Mouse (Mus musculus) urinary bladder, adult 18-20 months (tissue): ENCODE results near the gene Tns3.

Source experiments
- DNase-seq, 2 experiments: peaks; one replicate each; pipeline ENCODE4 v3.0.0; 2022; ENCODE audit warnings: low spot score in 2 of 2, mixed read lengths in 2 of 2

Gene Tns3

GRCm38 (mm10) chr11:8479313-8479712, 185.0 kb downstream of the Tns3 start:
- DNase-seq, result no peak

GRCm38 (mm10) chr11:8473616-8474015, 190.7 kb downstream of the Tns3 start:
- no peak for DNase-seq

- no peak for DNase-seq
These were observed 191.9 kb downstream of the Tns3 start for GRCm38 (mm10) chr11:8472439-8472838.

DNA sequence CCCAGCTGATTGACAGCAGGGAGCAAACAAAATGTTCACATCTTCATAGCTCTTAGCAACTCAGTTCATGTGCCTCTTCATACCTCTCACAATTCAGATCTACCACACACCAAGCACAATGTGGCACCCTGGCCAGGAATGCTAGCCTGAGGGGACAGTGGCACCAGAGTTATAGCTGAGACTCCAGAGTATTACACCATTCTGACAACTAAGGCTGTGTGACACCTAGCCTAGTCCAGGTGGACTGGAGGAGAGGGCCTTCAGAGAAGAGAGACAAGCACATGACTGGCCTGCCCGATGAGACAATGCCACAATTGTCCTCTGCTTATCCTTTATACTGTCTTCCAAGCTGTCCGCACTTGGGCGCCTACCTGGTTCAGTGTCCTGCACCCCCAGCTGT, 192.8 kb downstream of the Tns3 start:
- DNase-seq, result no peak

- no peak for DNase-seq
These were observed 194.8 kb downstream of the Tns3 start for GRCm38 (mm10) chr11:8469537-8469936.

DNA sequence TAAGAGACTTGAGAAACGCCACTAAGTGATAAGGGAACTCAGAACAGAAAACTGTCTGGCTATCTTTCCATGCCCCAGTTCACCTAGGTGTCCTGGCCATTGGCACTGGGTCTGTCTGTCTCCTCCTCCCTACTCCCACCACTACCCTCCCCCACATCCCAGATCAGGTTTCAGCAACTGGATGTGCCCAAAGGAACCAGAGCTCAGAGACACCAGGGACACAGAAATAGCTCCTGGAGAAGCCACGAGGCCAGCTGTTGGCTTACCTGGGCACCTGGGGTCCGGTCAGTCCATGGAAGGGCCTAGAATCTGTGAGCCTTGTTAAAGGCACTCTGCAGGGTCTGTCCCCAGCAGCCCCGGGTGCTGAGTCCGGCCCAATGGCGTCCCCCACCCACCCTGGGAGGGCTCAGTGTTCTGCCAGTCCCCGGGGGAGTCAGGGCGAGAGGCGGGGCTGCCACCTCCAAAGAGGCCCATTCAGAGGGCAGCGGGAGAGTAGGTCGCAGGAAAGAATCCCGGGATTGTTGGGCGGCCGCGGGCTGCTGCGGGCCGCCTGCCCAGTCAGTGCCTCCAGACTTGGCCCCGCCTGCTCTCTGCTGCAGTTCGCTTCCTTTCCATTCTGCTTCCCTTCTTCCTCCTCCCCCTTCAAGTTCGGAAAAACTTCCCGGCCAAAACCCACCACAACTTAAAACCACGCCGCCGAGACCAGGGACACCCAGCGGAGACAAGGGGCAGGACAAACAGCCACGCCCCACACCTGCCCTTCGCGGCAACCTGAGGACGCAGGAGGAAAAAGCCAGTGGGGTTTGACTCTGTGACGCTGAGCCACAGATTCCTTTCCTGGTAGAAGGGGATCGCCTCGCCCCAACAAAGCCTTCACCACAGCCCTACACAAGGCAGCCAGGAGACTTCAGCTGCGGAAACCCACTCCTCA, 195.9 kb downstream of the Tns3 start:
- DNase-seq, result peak; percentile 47 to 60

DNA sequence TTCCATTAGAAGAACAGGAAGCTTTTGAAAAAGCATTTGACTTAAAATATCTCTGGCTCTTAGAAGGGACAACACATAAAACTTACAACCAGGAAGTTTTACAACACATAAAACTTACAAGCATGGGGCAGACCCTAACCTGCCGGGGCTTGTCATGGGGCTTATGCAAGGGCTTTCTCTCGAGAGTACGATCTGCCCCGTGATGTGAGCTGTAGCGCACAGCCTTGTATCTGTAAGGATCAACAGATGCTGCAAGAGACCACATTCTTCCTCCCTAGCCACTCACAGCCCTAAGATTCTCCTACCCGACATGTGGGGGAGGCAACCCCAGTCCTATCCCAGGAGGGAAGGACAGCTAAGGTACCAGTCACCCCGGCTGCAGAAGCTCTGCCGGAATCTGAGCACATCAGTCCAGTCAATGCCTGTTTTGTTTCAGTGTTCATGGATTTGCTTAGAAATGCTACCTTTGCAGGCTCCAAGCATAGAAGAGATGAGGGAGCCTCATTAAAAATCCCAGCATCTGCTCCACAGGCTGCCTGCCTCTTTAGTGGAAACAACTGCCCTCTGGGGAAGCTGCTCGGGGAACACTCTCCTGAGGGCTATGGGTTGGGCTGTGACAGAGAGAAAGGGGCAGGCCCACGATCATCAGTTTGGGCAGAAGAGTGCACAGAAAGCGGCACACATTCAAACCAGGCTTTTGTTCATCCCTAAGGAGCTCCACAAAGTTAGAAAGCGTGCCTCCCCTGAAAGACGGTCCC, 196.8 kb downstream of the Tns3 start:
- peak in 1 of 2 experiments; percentile 55 for DNase-seq

DNA sequence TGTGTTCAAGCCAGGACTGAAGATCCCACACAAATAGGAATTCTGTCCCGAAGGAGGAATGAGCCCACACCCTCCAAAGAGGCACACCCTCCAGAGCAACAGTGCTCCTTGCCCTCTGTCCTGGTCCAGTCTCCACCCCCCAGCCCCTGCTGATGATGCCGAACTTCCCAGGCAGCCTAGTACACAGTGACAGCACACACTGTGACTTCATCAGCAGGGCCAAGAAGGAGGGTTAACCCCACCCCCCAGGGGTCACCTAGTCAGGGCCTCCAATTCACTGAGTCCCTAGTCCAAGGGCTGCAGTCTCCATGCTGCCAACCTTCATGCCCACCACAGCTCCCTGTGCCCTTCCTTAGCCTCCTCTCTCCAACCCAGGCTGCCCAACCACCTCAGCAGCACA, 200.5 kb downstream of the Tns3 start:
- no peak for DNase-seq

- DNase-seq, result no peak
These were observed 201.4 kb downstream of the Tns3 start for GRCm38 (mm10) chr11:8462827-8463405.

GRCm38 (mm10) chr11:8460835-8461234, 203.5 kb downstream of the Tns3 start:
- no peak for DNase-seq

GRCm38 (mm10) chr11:8457951-8458350, 206.4 kb downstream of the Tns3 start:
- no peak for DNase-seq

- DNase-seq, result no peak
These were observed 207.6 kb downstream of the Tns3 start for GRCm38 (mm10) chr11:8456586-8457285.

GRCm38 (mm10) chr11:8455650-8456049, 208.7 kb downstream of the Tns3 start:
- DNase-seq, result no peak

DNA sequence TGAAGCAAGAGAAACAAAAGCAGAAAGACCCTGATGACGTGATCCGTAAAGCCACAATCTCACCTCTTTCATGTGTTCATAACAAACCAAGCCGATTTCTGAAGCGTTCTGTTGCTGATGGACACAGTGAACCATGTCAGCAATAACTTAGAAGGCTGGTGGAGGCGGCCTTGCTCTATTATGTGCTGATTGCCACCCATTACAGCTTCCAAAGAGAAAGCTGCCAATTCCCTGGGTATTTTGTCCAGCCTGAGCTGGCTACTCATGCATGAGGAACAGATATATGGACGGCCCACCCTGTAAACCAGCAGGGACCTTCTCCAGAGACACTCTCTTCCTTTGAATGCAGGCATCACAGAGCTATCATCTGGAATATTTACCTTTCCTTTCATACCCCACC, 211.1 kb downstream of the Tns3 start:
- DNase-seq, result no peak

- no peak for DNase-seq
These were observed 212.6 kb downstream of the Tns3 start for GRCm38 (mm10) chr11:8451597-8452201.

- no peak for DNase-seq
These were observed 213.8 kb downstream of the Tns3 start for GRCm38 (mm10) chr11:8450540-8450939.

- DNase-seq, result peak in 1 of 2 experiments; percentile 32
These were observed 218.4 kb downstream of the Tns3 start for GRCm38 (mm10) chr11:8445915-8446356.

- DNase-seq, result no peak
These were observed 219.4 kb downstream of the Tns3 start for GRCm38 (mm10) chr11:8444759-8445422.

- DNase-seq, result no peak
These were observed 220.6 kb downstream of the Tns3 start for GRCm38 (mm10) chr11:8443539-8444292.

- DNase-seq, result no peak
These were observed 223.6 kb downstream of the Tns3 start for GRCm38 (mm10) chr11:8440706-8441105.
